12 mouse cellular contexts compared by ENCODE assay signal in the genomic region with DNA sequence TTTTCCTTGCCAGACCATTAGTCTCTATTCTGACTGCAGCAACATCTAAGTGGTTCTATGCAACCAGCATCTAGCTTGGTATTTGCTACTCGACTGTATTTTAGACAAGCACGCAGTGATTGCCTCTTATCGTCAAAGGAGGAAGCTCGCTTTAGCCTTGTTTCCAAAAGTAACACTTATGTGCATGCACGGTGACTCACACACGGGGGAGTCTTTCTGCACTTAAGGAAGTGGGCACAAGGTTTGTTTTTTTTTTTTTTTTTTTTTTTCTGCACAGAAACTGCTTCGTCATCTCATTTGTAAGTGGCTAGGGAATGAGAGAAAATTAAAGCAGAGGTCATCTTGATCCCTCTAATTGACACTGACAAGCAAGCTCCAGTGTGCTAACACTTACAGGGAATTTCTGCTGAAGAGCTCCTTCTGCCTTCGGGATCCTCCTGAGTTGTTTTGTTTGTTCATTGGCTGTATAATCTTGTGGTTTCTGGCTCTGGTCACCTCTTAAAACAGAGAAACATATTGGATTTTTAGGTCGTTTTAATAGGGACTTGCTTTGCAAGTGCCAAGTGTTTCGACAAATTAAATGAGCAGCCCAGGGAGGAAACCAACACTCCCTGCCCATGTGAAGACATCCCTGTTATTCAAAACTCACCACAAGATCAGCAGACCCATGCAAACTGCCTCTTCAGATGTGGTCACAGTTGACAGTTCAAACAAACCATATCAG. TPM values are rescaled to one million over a fixed set of nuclear protein-coding genes. Genes with fewer than 3 reads are reported as not detected.
DNase-seq lines count a peak whose midpoint lies in the region; ATAC-seq and TF ChIP-seq lines count a peak whose summit lies in the region.
"Had no signal": no experiment of that assay in that cellular context is flagged by ENCODE, and none has a peak within 500 bp of the region (broad histone marks: within the 10 kb centered on the region; RNA-seq: fewer than 3 reads in every experiment).

No protein-coding gene starts in this region.

- no peaks in the 10 kb centered on the region for H3K79me2 ChIP-seq in liver, adult 2 months (ENCODE audit: control insufficient read depth, insufficient read depth, low read length)

- H3K9me3 ChIP-seq in heart, embryonic 14.5 days (ENCODE audit: control insufficient read depth, low read length): no peaks in the 10 kb centered on the region
- H3K9me3 ChIP-seq in limb, embryonic 10.5 days (replicated peaks): no peaks in the 10 kb centered on the region
- H3K9me3 ChIP-seq: liver, embryonic 15.5 days had no signal

- no peak for TF ChIP-seq CTCF in liver, adult 2 months (IDR thresholded peaks at IDR 0.05; ENCODE audit: low read depth, low read length)

- no peak overlapping the region for H3K9ac ChIP-seq in liver, adult 2 months (ENCODE audit: low read depth, low read length)
- no peak overlapping the region for H3K9ac ChIP-seq in heart, embryonic 14.5 days (ENCODE audit: low read length)
- H3K9ac ChIP-seq: liver, embryonic 15.5 days had no signal

- H3K4me1 ChIP-seq in liver, adult 2 months (ENCODE audit: control insufficient read depth, insufficient read depth, low read length): peaks cover 2% of the 10 kb centered on the region; the same call in 1 of the 2 replicates
- peaks cover 5 to 29% of the 10 kb centered on the region in 2 experiments for H3K4me1 ChIP-seq in heart, embryonic 14.5 days (ENCODE audit: control insufficient read depth in 2 of 2, insufficient read depth in 2 of 2, low read length in 2 of 2)
- H3K4me1 ChIP-seq in limb, embryonic 10.5 days: 0 out of 2 replicates have a peak, but pooled peaks cover 5% of the 10 kb centered on the region
- H3K4me1 ChIP-seq: liver, embryonic 15.5 days had no signal

- no peak for TF ChIP-seq POLR2A in liver, adult 2 months (IDR thresholded peaks at IDR 0.05; ENCODE audit: extremely low read depth, insufficient read depth, low read length)

- ATAC-seq in heart, embryonic 14.5 days (ENCODE audit: insufficient number of reproducible peaks, insufficient read depth, low FRiP score, low read depth): no peak
- ATAC-seq: intestine, embryonic 16.5 days had no signal

- peak overlapping the region; percentile 16; the same call in 1 of the 2 replicates for H3K4me2 ChIP-seq in heart, embryonic 14.5 days (ENCODE audit: low read length)
- H3K4me2 ChIP-seq: liver, embryonic 15.5 days had no signal

- no peak overlapping the region for H3K4me3 ChIP-seq in liver, adult 2 months (ENCODE audit: insufficient read depth, low read depth, low read length)
- no peak overlapping the region for H3K4me3 ChIP-seq in heart, embryonic 14.5 days (ENCODE audit: control insufficient read depth in 1 of 2, insufficient read depth in 1 of 2, low read depth in 1 of 2, low read length in 2 of 2)
- no peak overlapping the region for H3K4me3 ChIP-seq in limb, embryonic 10.5 days
- H3K4me3 ChIP-seq: liver, embryonic 15.5 days had no signal

- 56% methylated on average over 10 of the region's 10 CpGs for WGBS in liver, adult 2 months
- WGBS in heart, embryonic 14.5 days: 20% methylated on average over 10 of the region's 10 CpGs
- 83% methylated on average over 10 of the region's 10 CpGs for WGBS in limb, embryonic 10.5 days

- no peaks in the 10 kb centered on the region; the same call in 1 of the 2 replicates for H3K27me3 ChIP-seq in liver, adult 2 months (ENCODE audit: control insufficient read depth, insufficient read depth, low read length)
- no peaks in the 10 kb centered on the region for H3K27me3 ChIP-seq in heart, embryonic 14.5 days (ENCODE audit: control insufficient read depth, insufficient read depth, low read length)
- no peaks in the 10 kb centered on the region for H3K27me3 ChIP-seq in limb, embryonic 10.5 days (ENCODE audit: low read depth, poor library complexity, severe bottlenecking)
- H3K27me3 ChIP-seq: liver, embryonic 15.5 days had no signal

- no peaks in the 10 kb centered on the region for H3K36me3 ChIP-seq in liver, adult 2 months (ENCODE audit: control insufficient read depth, insufficient read depth, low read length)
- no peaks in the 10 kb centered on the region for H3K36me3 ChIP-seq in heart, embryonic 14.5 days (ENCODE audit: control insufficient read depth, insufficient read depth, low read length)
- no peaks in the 10 kb centered on the region for H3K36me3 ChIP-seq in limb, embryonic 10.5 days
- H3K36me3 ChIP-seq: liver, embryonic 15.5 days had no signal

- no peak overlapping the region for H3K27ac ChIP-seq in liver, adult 2 months (replicated peaks; ENCODE audit: insufficient read depth, low read depth, low read length)
- H3K27ac ChIP-seq in heart, embryonic 14.5 days (replicated peaks in 1 of 2; ENCODE audit: control insufficient read depth in 1 of 2, insufficient read depth in 1 of 2, low read depth in 2 of 2, low read length in 2 of 2): no peak overlapping the region; a peak in 1 of 4 replicates
- H3K27ac ChIP-seq in limb, embryonic 10.5 days: no peak overlapping the region
- H3K27ac ChIP-seq: liver, embryonic 15.5 days had no signal

- DNase-seq in adrenal gland, adult 2 months: peak; percentile 32
- DNase-seq in adrenal gland, adult 18-20 months (ENCODE audit: low spot score in 2 of 2): no peak
- DNase-seq in liver, adult 2 months (ENCODE audit: extremely low read depth, low read depth, low spot score): peak; percentile 31
- no peak for DNase-seq in liver
- DNase-seq in retina, embryonic 14.5 days (ENCODE audit: low spot score): peak; percentile 73
- DNase-seq in limb, embryonic 10.5 days (ENCODE audit: low spot score): no peak
- no peak for DNase-seq in MN1 (ENCODE audit: low spot score)
- DNase-seq: adrenal gland, adult 8-10 months; B cell, adult 2 months had no signal

RNA-seq across cellular contexts. Expression of gene Flrt2, which starts 55.0 kb away (rescaled TPM):
- total RNA-seq in adrenal gland, adult 2 months (2021): 10 to 100 TPM; 10.4 to 11.5 TPM
- 2.2 and 2.8 TPM in 2 replicates for polyA plus RNA-seq in adrenal gland, adult 2 months (2012; rRNA removed)
- 10 to 100 TPM in 1 of 2 experiments, 1 to 10 TPM in 1; 9.8 to 10.3 TPM for total RNA-seq in adrenal gland, adult 18-20 months (2021)
- total RNA-seq in liver, adult 2 months (2014; rRNA removed): 0.54 and 0.65 TPM in 2 replicates
- polyA plus RNA-seq in liver, adult 2 months (2012; rRNA removed): 0.07 and 0.10 TPM in 2 replicates
- 31.4 and 32.7 TPM in 2 replicates for polyA plus RNA-seq in heart, embryonic 14.5 days (2014; fragmentation: Nextera tagmentation; extraction: Ambion mirVana)
- 12.1 and 15.2 TPM in 2 replicates for polyA plus RNA-seq in limb, embryonic 10.5 days (2016; fragmentation: Nextera tagmentation; extraction: Ambion mirVana)

Comparison
In these comparisons a context has a peak if more than half of its experiments do, and no peak if none do; other contexts are left out.
1. DNase-seq: peak in adrenal gland, adult 2 months (single experiment), liver, adult 2 months (single experiment) and retina, embryonic 14.5 days (single experiment); none in adrenal gland, adult 18-20 months (0 of 2), liver (single experiment), limb, embryonic 10.5 days (single experiment) and MN1 (single experiment).